Mouse (Mus musculus) cerebellum, adult 2 months (tissue): ENCODE data around the gene Aff1. TPM values are rescaled to one million over a fixed set of nuclear protein-coding genes. Genes with fewer than 3 reads are reported as not detected.

ENCODE experiments used
- DNase-seq, 2 experiments: peaks; one replicate each; pipeline ENCODE4 v3.0.0; 2021
- H3K27ac ChIP-seq: fragments of 200-500 bp; 2 replicates; pipeline ENCODE4 v1.5.1; 2012; ENCODE audit warnings: low read length, control low read depth, inconsistent platforms; ENCODE audit not compliant: insufficient read depth
- H3K27me3 ChIP-seq: fragments of 200-500 bp; 2 replicates; pipeline ENCODE4 v1.6.1; 2012; ENCODE audit warnings: inconsistent platforms, mild to moderate bottlenecking, low read length, moderate library complexity; ENCODE audit not compliant: control insufficient read depth, insufficient read depth
- H3K4me1 ChIP-seq: fragments of 200-500 bp; 2 replicates; pipeline ENCODE4 v1.6.1; 2011; ENCODE audit warnings: low read length; ENCODE audit not compliant: control insufficient read depth, insufficient read depth
- H3K4me3 ChIP-seq: fragments of 200-500 bp; replicated peaks from 2 replicates; pipeline ENCODE3; 2011; ENCODE audit warnings: mild to moderate bottlenecking, low read depth, low read length, control low read depth; ENCODE audit not compliant: insufficient read depth
- CTCF ChIP-seq: fragments of 200-500 bp; IDR thresholded peaks from 2 replicates; pipeline ENCODE4 v1.5.1; 2011; ENCODE audit warnings: low read depth, mild to moderate bottlenecking, control low read depth, low read length, moderate library complexity, borderline replicate concordance; ENCODE audit not compliant: insufficient read depth
- POLR2A ChIP-seq: fragments of 200-500 bp; IDR thresholded peaks from 2 replicates; pipeline ENCODE4 v1.6.1; 2011; ENCODE audit warnings: low read length, control low read depth, borderline replicate concordance; ENCODE audit not compliant: insufficient read depth
- WGBS: fragments of 180-500 bp; shearing (Covaris S2); methylation state at CpG from one replicate; pipeline ENCODE4 v1.1.7; 2018; 5-methylcytosine and 5-hydroxymethylcytosine counted together
- polyA plus RNA-seq: library from polyadenylated mRNA; depleted of rRNA; stranded (reverse); fragments of >200 nt; gene quantifications from 2 replicates; pipeline ENCODE4 v1.2.3, GENCODE M21; 2012

Aff1 gene
- polyA plus RNA-seq, 1 experiment, result 9.3 TPM

GRCm38 (mm10) chr5:103774703-103775333 is 82.6 kb downstream of the Aff1 start:
- Histone ChIP-seq H3K4me3 (no peak overlapping the region), H3K27me3 (no peaks in the 10 kb centered on the region), H3K27ac (no peak overlapping the region), H3K4me1 (peaks cover 6% of the 10 kb centered on the region; the same call in 1 of the 2 replicates)
- WGBS, result 82% methylated on average over 11 of the region's 11 CpGs
- no peak for DNase-seq
- no peak for TF ChIP-seq POLR2A
- TF ChIP-seq CTCF, result no peak

- Histone ChIP-seq H3K4me1 (peaks cover 6% of the 10 kb centered on the region; the same call in 1 of the 2 replicates), H3K27ac (no peak overlapping the region), H3K4me3 (no peak overlapping the region), H3K27me3 (no peaks in the 10 kb centered on the region)
- DNase-seq, result no peak
- WGBS, result 82% methylated on average over 13 of the region's 13 CpGs
- no peak for TF ChIP-seq CTCF
- no peak for TF ChIP-seq POLR2A
Observed at GRCm38 (mm10) chr5:103775429-103775828, 83.3 kb downstream of the Aff1 start.

DNA sequence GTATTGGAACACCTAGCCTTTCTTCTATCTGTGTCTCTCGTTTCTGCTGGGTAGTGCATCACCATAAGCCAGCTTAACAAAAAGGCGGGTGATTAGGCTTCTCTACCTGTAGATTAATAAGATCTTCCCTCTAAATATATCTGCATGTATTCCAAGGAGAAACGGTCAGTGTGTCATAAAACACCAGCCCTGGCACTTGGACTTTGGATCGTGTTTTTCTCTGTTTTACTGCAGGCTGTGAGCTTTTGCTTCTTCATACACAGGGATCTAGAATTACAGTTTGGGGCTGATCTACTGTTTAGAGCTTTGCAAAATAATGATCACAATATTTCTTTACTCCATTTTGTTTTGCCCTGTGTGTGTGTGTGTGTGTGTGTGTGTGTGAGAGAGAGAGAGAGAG is 84.7 kb downstream of the Aff1 start:
- WGBS, result 86% methylated on average over 4 of the region's 4 CpGs
- H3K27ac ChIP-seq, result no peak overlapping the region
- TF ChIP-seq POLR2A (no peak), CTCF (no peak)
- no peaks in the 10 kb centered on the region for H3K27me3 ChIP-seq
- H3K4me3 ChIP-seq, result no peak overlapping the region
- peaks cover 6% of the 10 kb centered on the region; the same call in 1 of the 2 replicates for H3K4me1 ChIP-seq
- no peak for DNase-seq

- Histone ChIP-seq H3K4me3 (no peak overlapping the region), H3K27me3 (no peaks in the 10 kb centered on the region), H3K4me1 (peaks cover 6% of the 10 kb centered on the region; the same call in 1 of the 2 replicates), H3K27ac (no peak overlapping the region)
- WGBS, result 66% methylated on average over 4 of the region's 4 CpGs
- DNase-seq, result no peak
- TF ChIP-seq CTCF, result no peak
- TF ChIP-seq POLR2A, result no peak
Observed at GRCm38 (mm10) chr5:103777446-103777845, 85.3 kb downstream of the Aff1 start.

DNA sequence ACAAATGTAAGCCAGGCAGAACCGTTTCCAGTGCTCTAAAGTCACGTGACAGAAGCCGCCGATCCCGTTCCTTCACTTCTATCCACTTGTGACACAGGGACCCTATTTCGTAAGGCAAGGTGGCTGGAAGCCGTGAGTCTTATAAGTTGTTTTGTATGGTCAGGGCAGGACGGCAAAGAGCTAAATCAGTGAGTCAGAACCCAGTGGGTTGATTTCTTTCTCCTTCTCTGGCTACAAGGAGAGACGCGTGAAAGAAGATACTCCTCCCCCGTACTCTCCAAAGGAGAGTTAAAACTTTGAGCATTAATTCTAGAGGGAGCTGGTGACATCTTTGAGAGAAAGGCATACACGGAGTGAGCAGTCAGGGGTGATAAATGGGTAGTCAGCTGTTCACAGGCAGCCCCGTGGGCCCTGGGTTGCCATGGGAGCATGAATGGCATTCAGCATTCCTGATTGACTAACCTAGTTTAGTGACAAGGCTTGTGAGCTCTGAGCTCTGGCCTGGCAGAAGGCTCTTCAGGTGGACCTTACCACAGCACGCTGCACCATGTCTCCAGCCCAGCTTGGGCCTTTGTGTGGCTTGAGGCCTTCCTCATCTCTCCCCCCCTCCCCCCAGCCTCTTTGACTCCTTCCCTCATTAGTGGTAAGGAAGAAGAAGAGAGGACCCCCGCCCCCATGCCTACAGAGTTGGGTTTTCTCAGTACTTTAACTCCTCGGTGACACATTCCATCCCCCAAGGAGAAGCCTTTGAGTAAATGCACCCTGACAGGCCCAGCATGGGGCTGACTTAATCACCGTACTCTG is 86.3 kb downstream of the Aff1 start:
- H3K27me3 ChIP-seq, result no peaks in the 10 kb centered on the region
- DNase-seq, result peak in 1 of 2 experiments; percentile 36
- peaks cover 6% of the 10 kb centered on the region; the same call in 1 of the 2 replicates for H3K4me1 ChIP-seq
- TF ChIP-seq CTCF (no peak), POLR2A (no peak)
- 20% methylated on average over 17 of the region's 17 CpGs for WGBS
- H3K4me3 ChIP-seq, result peak overlapping the region; percentile 42
- no peak overlapping the region for H3K27ac ChIP-seq

DNA sequence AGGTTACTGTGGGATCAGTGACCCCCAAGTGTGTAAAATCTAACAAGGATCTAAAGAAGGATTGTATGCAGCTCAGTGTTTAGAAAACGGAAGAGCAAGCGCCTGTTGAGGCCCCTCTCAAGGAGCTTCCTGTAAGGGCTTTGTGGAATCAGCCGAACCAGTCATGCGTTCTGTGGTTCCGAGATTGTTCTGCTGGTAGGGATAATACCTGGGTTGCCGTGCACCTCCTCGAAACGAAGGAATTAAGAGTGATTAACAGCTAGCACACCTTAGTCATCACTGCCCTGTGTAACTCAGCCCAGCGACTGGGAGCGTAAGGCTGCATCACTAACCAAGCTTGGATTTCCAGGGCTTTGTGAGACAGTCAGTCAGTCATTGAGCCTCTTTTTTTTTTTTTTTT is 87.7 kb downstream of the Aff1 start:
- Histone ChIP-seq H3K4me1 (peaks cover 6% of the 10 kb centered on the region), H3K27ac (no peak overlapping the region), H3K27me3 (no peaks in the 10 kb centered on the region), H3K4me3 (no peak overlapping the region)
- WGBS, result 84% methylated on average over 10 of the region's 10 CpGs
- no peak for TF ChIP-seq CTCF
- no peak for TF ChIP-seq POLR2A
- no peak for DNase-seq

GRCm38 (mm10) chr5:103780266-103780665 is 88.1 kb downstream of the Aff1 start:
- Histone ChIP-seq H3K4me1 (peaks cover 6% of the 10 kb centered on the region), H3K27ac (no peak overlapping the region), H3K27me3 (no peaks in the 10 kb centered on the region), H3K4me3 (no peak overlapping the region)
- no peak for DNase-seq
- TF ChIP-seq CTCF, result no peak
- TF ChIP-seq POLR2A, result no peak
- WGBS, result 76% methylated on average over 6 of the region's 6 CpGs
